Mouse (Mus musculus): ENCODE measurements at regions not wholly inside any gene's neighbourhood (a gene's known extent, or its start where the extent isn't known, plus 50 kb on each side); places are given as distances from the start of the nearest gene placed in this dataset.

- 81% methylated on average over 5 of the region's 5 CpGs for WGBS
Observed at GRCm38 (mm10) chr16:30136849-30137248, 72.7 kb downstream of the Hes1 start.

GRCm38 (mm10) chr16:30137812-30138211 lies 73.6 kb downstream of the Hes1 start:
- no peaks in the 10 kb centered on the region for H3K36me3 ChIP-seq
- no peak overlapping the region for H3K27ac ChIP-seq (replicated peaks)
- no peaks in the 10 kb centered on the region for H3K9me3 ChIP-seq
- H3K4me1 ChIP-seq = peaks cover 14% of the 10 kb centered on the region
- no peak overlapping the region for H3K4me2 ChIP-seq
- no peak for ATAC-seq (ENCODE audit: extremely low read depth, insufficient number of reproducible peaks, low FRiP score, low TSS enrichment)
- WGBS = 74% methylated on average over 1 of the region's 1 CpGs
- peaks cover 6% of the 10 kb centered on the region; the same call in 1 of the 2 replicates for H3K27me3 ChIP-seq (replicated peaks)
- H3K9ac ChIP-seq = no peak overlapping the region
- no peak overlapping the region for H3K4me3 ChIP-seq

More at GRCm38 (mm10) chr16:30136849-30137248, 72.7 kb downstream of the Hes1 start:
- Histone ChIP-seq H3K27ac (replicated peaks) (no peak overlapping the region), H3K36me3 (no peaks in the 10 kb centered on the region), H3K4me1 (peaks cover 14% of the 10 kb centered on the region), H3K27me3 (replicated peaks) (no peaks in the 10 kb centered on the region; the same call in 1 of the 2 replicates), H3K9ac (no peak overlapping the region), H3K9me3 (no peaks in the 10 kb centered on the region), H3K4me3 (no peak overlapping the region), H3K4me2 (no peak overlapping the region)
- ATAC-seq (ENCODE audit: extremely low read depth, insufficient number of reproducible peaks, low FRiP score, low TSS enrichment) = no peak

GRCm38 (mm10) chr16:30144818-30145464 lies 80.8 kb downstream of the Hes1 start:
- WGBS = 11% methylated on average over 13 of the region's 13 CpGs
- Histone ChIP-seq H3K4me1 (peaks cover 14% of the 10 kb centered on the region), H3K4me3 (peak overlapping the region; percentile 33), H3K27ac (replicated peaks) (no peak overlapping the region), H3K36me3 (no peaks in the 10 kb centered on the region), H3K27me3 (replicated peaks) (peaks cover 30% of the 10 kb centered on the region), H3K9me3 (peaks cover 3% of the 10 kb centered on the region; the same call in 1 of the 2 replicates), H3K4me2 (peak overlapping the region; percentile 66), H3K9ac (peak overlapping the region; percentile 65)
- no peak for ATAC-seq (ENCODE audit: extremely low read depth, insufficient number of reproducible peaks, low FRiP score, low TSS enrichment)

GRCm38 (mm10) chr16:30145465-30146207 lies 81.5 kb downstream of the Hes1 start:
- WGBS = 13% methylated on average over 16 of the region's 16 CpGs
- Histone ChIP-seq H3K27me3 (replicated peaks) (peaks cover 30% of the 10 kb centered on the region), H3K27ac (replicated peaks) (no peak overlapping the region), H3K9me3 (peaks cover 3% of the 10 kb centered on the region; the same call in 1 of the 2 replicates), H3K9ac (peak overlapping the region; percentile 65), H3K4me1 (peaks cover 14% of the 10 kb centered on the region), H3K36me3 (no peaks in the 10 kb centered on the region), H3K4me2 (peak overlapping the region; percentile 66), H3K4me3 (peak overlapping the region; percentile 33)
- no peak for ATAC-seq (ENCODE audit: extremely low read depth, insufficient number of reproducible peaks, low FRiP score, low TSS enrichment)

- WGBS = 83% methylated on average over 1 of the region's 1 CpGs
- Histone ChIP-seq H3K36me3 (no peaks in the 10 kb centered on the region), H3K4me1 (peaks cover 15% of the 10 kb centered on the region), H3K27me3 (replicated peaks) (peaks cover 30% of the 10 kb centered on the region), H3K4me3 (no peak overlapping the region), H3K9ac (no peak overlapping the region), H3K9me3 (peaks cover 3% of the 10 kb centered on the region; the same call in 1 of the 2 replicates), H3K4me2 (no peak overlapping the region), H3K27ac (replicated peaks) (no peak overlapping the region)
- ATAC-seq (ENCODE audit: extremely low read depth, insufficient number of reproducible peaks, low FRiP score, low TSS enrichment) = no peak
Observed at GRCm38 (mm10) chr16:30146208-30146525, 82.0 kb downstream of the Hes1 start.

- no peak for ATAC-seq (ENCODE audit: extremely low read depth, insufficient number of reproducible peaks, low FRiP score, low TSS enrichment)
- no peak overlapping the region for H3K4me3 ChIP-seq
- peaks cover 29% of the 10 kb centered on the region for H3K27me3 ChIP-seq (replicated peaks)
- H3K4me1 ChIP-seq = peaks cover 22% of the 10 kb centered on the region
- H3K9ac ChIP-seq = no peak overlapping the region
- H3K4me2 ChIP-seq = no peak overlapping the region
- H3K27ac ChIP-seq (replicated peaks) = no peak overlapping the region
- peaks cover 3% of the 10 kb centered on the region; the same call in 1 of the 2 replicates for H3K9me3 ChIP-seq
- no peaks in the 10 kb centered on the region for H3K36me3 ChIP-seq
- WGBS = 80% methylated on average over 4 of the region's 4 CpGs
Observed at GRCm38 (mm10) chr16:30147296-30147695, 83.1 kb downstream of the Hes1 start.

- Histone ChIP-seq H3K36me3 (no peaks in the 10 kb centered on the region), H3K9ac (no peak overlapping the region), H3K27ac (replicated peaks) (no peak overlapping the region), H3K4me2 (no peak overlapping the region), H3K4me1 (peaks cover 13% of the 10 kb centered on the region), H3K9me3 (peaks cover 3% of the 10 kb centered on the region; the same call in 1 of the 2 replicates), H3K27me3 (replicated peaks) (peaks cover 19% of the 10 kb centered on the region), H3K4me3 (no peak overlapping the region)
- 43% methylated on average over 3 of the region's 3 CpGs for WGBS
- ATAC-seq (ENCODE audit: extremely low read depth, insufficient number of reproducible peaks, low FRiP score, low TSS enrichment) = no peak
Observed at GRCm38 (mm10) chr16:30151104-30151503, 86.9 kb downstream of the Hes1 start.

GRCm38 (mm10) chr16:30155070-30155469 lies 90.9 kb downstream of the Hes1 start:
- Histone ChIP-seq H3K36me3 (no peaks in the 10 kb centered on the region), H3K9ac (no peak overlapping the region), H3K27ac (replicated peaks) (no peak overlapping the region), H3K4me3 (no peak overlapping the region), H3K27me3 (replicated peaks) (peaks cover 10% of the 10 kb centered on the region; the same call in 1 of the 2 replicates), H3K4me2 (no peak overlapping the region), H3K4me1 (peaks cover 13% of the 10 kb centered on the region), H3K9me3 (no peaks in the 10 kb centered on the region)
- WGBS = 16% methylated on average over 6 of the region's 6 CpGs
- ATAC-seq (ENCODE audit: extremely low read depth, insufficient number of reproducible peaks, low FRiP score, low TSS enrichment) = no peak

GRCm38 (mm10) chr16:30155486-30156246 lies 91.5 kb downstream of the Hes1 start:
- no peak for ATAC-seq (ENCODE audit: extremely low read depth, insufficient number of reproducible peaks, low FRiP score, low TSS enrichment)
- Histone ChIP-seq H3K4me2 (no peak overlapping the region), H3K4me3 (no peak overlapping the region), H3K27me3 (replicated peaks) (peaks cover 10% of the 10 kb centered on the region; the same call in 1 of the 2 replicates), H3K36me3 (no peaks in the 10 kb centered on the region), H3K9ac (no peak overlapping the region), H3K27ac (replicated peaks) (no peak overlapping the region), H3K4me1 (peaks cover 18% of the 10 kb centered on the region), H3K9me3 (no peaks in the 10 kb centered on the region)
- WGBS = 24% methylated on average over 6 of the region's 6 CpGs

- H3K27ac ChIP-seq (replicated peaks) = no peak overlapping the region
- ATAC-seq (ENCODE audit: extremely low read depth, insufficient number of reproducible peaks, low FRiP score, low TSS enrichment) = no peak
- H3K36me3 ChIP-seq = no peaks in the 10 kb centered on the region
- no peak overlapping the region for H3K9ac ChIP-seq
- WGBS = 85% methylated on average over 9 of the region's 9 CpGs
- H3K4me3 ChIP-seq = no peak overlapping the region
- H3K4me1 ChIP-seq = peaks cover 15% of the 10 kb centered on the region
- H3K9me3 ChIP-seq = no peaks in the 10 kb centered on the region
- H3K27me3 ChIP-seq (replicated peaks) = peaks cover 9% of the 10 kb centered on the region; the same call in 1 of the 2 replicates
- H3K4me2 ChIP-seq = no peak overlapping the region
Observed at GRCm38 (mm10) chr16:30158184-30158583, 94.0 kb downstream of the Hes1 start.

GRCm38 (mm10) chr16:30160399-30160798 lies 96.2 kb downstream of the Hes1 start:
- H3K9me3 ChIP-seq = no peaks in the 10 kb centered on the region
- H3K27ac ChIP-seq (replicated peaks) = no peak overlapping the region
- no peak overlapping the region for H3K4me3 ChIP-seq
- 19% methylated on average over 2 of the region's 2 CpGs for WGBS
- no peak for ATAC-seq (ENCODE audit: extremely low read depth, insufficient number of reproducible peaks, low FRiP score, low TSS enrichment)
- H3K4me1 ChIP-seq = peaks cover 10% of the 10 kb centered on the region
- H3K9ac ChIP-seq = no peak overlapping the region
- no peak overlapping the region for H3K4me2 ChIP-seq
- no peaks in the 10 kb centered on the region for H3K36me3 ChIP-seq
- no peaks in the 10 kb centered on the region for H3K27me3 ChIP-seq (replicated peaks)
